Mouse (Mus musculus) ovary, adult 10 weeks (tissue): ENCODE measurements around the gene Gm29427. TPM values are rescaled to one million over a fixed set of nuclear protein-coding genes. Genes with fewer than 3 reads are reported as not detected.

ENCODE experiments used
- polyA plus RNA-seq: library from polyadenylated mRNA; stranded (reverse); fragments of 350-450 nt; fragmentation: Illumina TruSeq; extraction: RNeasy Lipid Tissue Mini Kit (QIAGEN cat#74804); gene quantifications from one replicate; pipeline ENCODE4 v1.2.3, GENCODE M21; 2014

The Gm29427 gene
- not detected for polyA plus RNA-seq

GRCm38 (mm10) chr1:130715561-130716217 lies at the start of gene Gm29427:
Gm29427 (minus strand) TSS chr1:130715799.

GRCm38 (mm10) chr1:130731741-130732337 lies 16.2 kb upstream of the Gm29427 start, which contains the start of gene AA986860:
AA986860 (plus strand) TSS chr1:130731976.

DNA sequence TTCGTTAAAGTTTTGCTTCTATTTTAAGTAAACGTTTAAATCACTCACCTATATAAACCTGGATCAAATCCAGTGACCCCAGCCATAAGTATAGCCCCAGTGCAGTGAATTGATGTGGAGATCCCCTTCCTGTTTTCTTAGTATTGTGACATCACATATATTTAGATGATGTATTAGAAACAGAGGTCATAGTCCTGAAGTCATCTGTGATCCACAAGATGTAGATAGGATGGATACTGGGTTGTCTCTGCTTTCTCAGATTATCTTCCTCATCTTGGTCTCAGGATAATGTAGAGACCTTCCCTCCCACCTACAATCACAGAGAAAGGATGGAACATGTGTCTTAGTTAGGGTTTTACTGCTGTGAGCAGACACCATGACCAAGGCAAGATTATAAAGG lies 13.6 kb upstream of the Gm29427 start, which contains the start of gene Pfkfb2:
Gene Pfkfb2 (minus strand): TSS at position 101 of the 400 bp plus-strand sequence.

GRCm38 (mm10) chr1:130717291-130717871 lies 1.8 kb upstream of the Gm29427 start, which contains the start of gene Yod1:
Yod1 (plus strand) TSS chr1:130717327.

DNA sequence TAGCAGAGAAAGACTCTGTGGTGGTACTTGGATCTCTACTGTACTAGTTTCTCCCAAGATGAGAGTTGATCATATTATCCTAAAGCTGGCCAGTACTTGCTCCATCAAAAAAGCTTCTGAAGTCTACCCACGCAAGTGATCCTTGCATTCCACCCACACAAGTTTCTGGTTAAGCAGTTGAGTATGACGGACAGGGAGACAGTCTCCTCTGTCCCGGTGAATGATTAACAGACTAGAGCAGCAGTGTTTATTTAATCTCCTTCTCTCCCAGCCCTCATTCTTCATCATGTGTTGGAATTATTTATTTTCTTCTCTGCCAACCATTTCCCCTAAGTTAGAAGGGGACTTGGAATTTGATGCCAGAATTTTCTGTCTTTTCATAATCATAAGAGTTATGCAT lies 54.1 kb downstream of the Gm29427 start, which contains the start of gene C4bp:
Gene C4bp (minus strand): TSS at position 179 of the 400 bp plus-strand sequence.

GRCm38 (mm10) chr1:130629521-130629920 lies 86.1 kb downstream of the Gm29427 start, which contains the start of gene Zp3r:
Zp3r (minus strand) TSS chr1:130629621.

Other genes starting within 250 kb of the Gm29427 start
- gene Zp3r, start 86.2 kb downstream of the Gm29427 start, polyA plus RNA-seq, result not detected
- gene C4bp, start 54.2 kb downstream of the Gm29427 start, polyA plus RNA-seq, result 0.20 TPM
- 20.7 TPM for gene Yod1, start 1.5 kb upstream of the Gm29427 start, polyA plus RNA-seq
- gene Pfkfb2, start 13.5 kb upstream of the Gm29427 start, polyA plus RNA-seq, result 16.1 TPM
- gene AA986860, start 16.2 kb upstream of the Gm29427 start, polyA plus RNA-seq, result 0.91 TPM
- gene Fcamr, start 85.1 kb upstream of the Gm29427 start, polyA plus RNA-seq, result not detected
- 0.23 TPM for gene Pigr, start 110.9 kb upstream of the Gm29427 start, polyA plus RNA-seq
- gene Fcmr, start 149.9 kb upstream of the Gm29427 start, polyA plus RNA-seq, result not detected
- gene Il24, start 171.7 kb upstream of the Gm29427 start, polyA plus RNA-seq, result not detected
- gene Il20, start 195.7 kb upstream of the Gm29427 start, polyA plus RNA-seq, result 0.40 TPM
- gene Il19, start 224.3 kb upstream of the Gm29427 start, polyA plus RNA-seq, result not detected